Mouse (Mus musculus): ENCODE results near the gene Sipa1l1. TPM values are rescaled to one million over a fixed set of nuclear protein-coding genes. Genes with fewer than 3 reads are reported as not detected.

Sipa1l1 gene
- total and polyA plus RNA-seq, 3 experiments, result 141 to 365 (median 161) TPM

- H3K4me1 ChIP-seq (ENCODE audit: insufficient read depth, low read depth, low read length), result peaks cover 15% of the 10 kb centered on the region
- H3K9me3 ChIP-seq (replicated peaks), result no peaks in the 10 kb centered on the region
- DNase-seq (ENCODE audit: low spot score), result no peak
- no peak for ATAC-seq (ENCODE audit: extremely low read depth, insufficient number of reproducible peaks, low FRiP score, poor library complexity, severe bottlenecking)
- no peak overlapping the region for H3K4me3 ChIP-seq (ENCODE audit: low read depth, low read length)
- TF ChIP-seq TAL1 (conservative IDR thresholded peaks at IDR 0.05; ENCODE audit: low read depth, low read length), result no peak
- no peak for TF ChIP-seq CTCF (IDR thresholded peaks at IDR 0.05; ENCODE audit: low read depth, low read length)
- TF ChIP-seq POLR2AphosphoS5 (IDR thresholded peaks at IDR 0.05; ENCODE audit: insufficient replicate concordance, low read depth, low read length), result no peak
- no peak for TF ChIP-seq GATA2 (IDR thresholded peaks at IDR 0.05; ENCODE audit: borderline replicate concordance, low read depth, low read length)
- TF ChIP-seq GATA1 (IDR thresholded peaks at IDR 0.05; ENCODE audit: borderline replicate concordance, low read length), result no peak
- H3K36me3 ChIP-seq (replicated peaks), result peaks cover 89% of the 10 kb centered on the region
- no peaks in the 10 kb centered on the region for H3K27me3 ChIP-seq (ENCODE audit: insufficient read depth, low read length)
Measured at GRCm38 (mm10) chr12:82312091-82312820, 143.1 kb downstream of the Sipa1l1 start.

- Histone ChIP-seq H3K4me3 (ENCODE audit: low read depth, low read length) (no peak overlapping the region), H3K27me3 (ENCODE audit: insufficient read depth, low read length) (no peaks in the 10 kb centered on the region), H3K4me1 (ENCODE audit: insufficient read depth, low read depth, low read length) (peaks cover 13% of the 10 kb centered on the region), H3K9me3 (replicated peaks) (no peaks in the 10 kb centered on the region), H3K36me3 (replicated peaks) (peaks cover 90% of the 10 kb centered on the region)
- no peak for TF ChIP-seq POLR2AphosphoS5 (IDR thresholded peaks at IDR 0.05; ENCODE audit: insufficient replicate concordance, low read depth, low read length)
- no peak for TF ChIP-seq CTCF (IDR thresholded peaks at IDR 0.05; ENCODE audit: low read depth, low read length)
- no peak for TF ChIP-seq GATA2 (IDR thresholded peaks at IDR 0.05; ENCODE audit: borderline replicate concordance, low read depth, low read length)
- TF ChIP-seq TAL1 (conservative IDR thresholded peaks at IDR 0.05; ENCODE audit: low read depth, low read length), result no peak
- TF ChIP-seq GATA1 (IDR thresholded peaks at IDR 0.05; ENCODE audit: borderline replicate concordance, low read length), result no peak
- DNase-seq (ENCODE audit: low spot score), result no peak
- ATAC-seq (ENCODE audit: extremely low read depth, insufficient number of reproducible peaks, low FRiP score, poor library complexity, severe bottlenecking), result no peak
Measured at GRCm38 (mm10) chr12:82313091-82313490, 144.0 kb downstream of the Sipa1l1 start.

GRCm38 (mm10) chr12:82319436-82320131 lies 150.5 kb downstream of the Sipa1l1 start:
- peaks cover 21% of the 10 kb centered on the region for H3K4me1 ChIP-seq (ENCODE audit: insufficient read depth, low read depth, low read length)
- H3K27me3 ChIP-seq (ENCODE audit: insufficient read depth, low read length), result no peaks in the 10 kb centered on the region
- H3K9me3 ChIP-seq (replicated peaks), result no peaks in the 10 kb centered on the region
- DNase-seq (ENCODE audit: low spot score) (no peak), ATAC-seq (ENCODE audit: extremely low read depth, insufficient number of reproducible peaks, low FRiP score, poor library complexity, severe bottlenecking) (no peak)
- TF ChIP-seq POLR2AphosphoS5 (IDR thresholded peaks at IDR 0.05; ENCODE audit: insufficient replicate concordance, low read depth, low read length) (no peak), CTCF (IDR thresholded peaks at IDR 0.05; ENCODE audit: low read depth, low read length) (no peak), GATA2 (IDR thresholded peaks at IDR 0.05; ENCODE audit: borderline replicate concordance, low read depth, low read length) (no peak), GATA1 (IDR thresholded peaks at IDR 0.05; ENCODE audit: borderline replicate concordance, low read length) (no peak), TAL1 (conservative IDR thresholded peaks at IDR 0.05; ENCODE audit: low read depth, low read length) (no peak)
- H3K4me3 ChIP-seq (ENCODE audit: low read depth, low read length), result no peak overlapping the region
- H3K36me3 ChIP-seq (replicated peaks), result peaks cover 72% of the 10 kb centered on the region

- no peaks in the 10 kb centered on the region for H3K27me3 ChIP-seq (ENCODE audit: insufficient read depth, low read length)
- no peaks in the 10 kb centered on the region for H3K9me3 ChIP-seq (replicated peaks)
- H3K36me3 ChIP-seq (replicated peaks), result peaks cover 71% of the 10 kb centered on the region
- ATAC-seq (ENCODE audit: extremely low read depth, insufficient number of reproducible peaks, low FRiP score, poor library complexity, severe bottlenecking), result no peak
- peaks cover 25% of the 10 kb centered on the region for H3K4me1 ChIP-seq (ENCODE audit: insufficient read depth, low read depth, low read length)
- no peak for DNase-seq (ENCODE audit: low spot score)
- TF ChIP-seq GATA2 (IDR thresholded peaks at IDR 0.05; ENCODE audit: borderline replicate concordance, low read depth, low read length) (no peak), GATA1 (IDR thresholded peaks at IDR 0.05; ENCODE audit: borderline replicate concordance, low read length) (no peak), POLR2AphosphoS5 (IDR thresholded peaks at IDR 0.05; ENCODE audit: insufficient replicate concordance, low read depth, low read length) (no peak), TAL1 (conservative IDR thresholded peaks at IDR 0.05; ENCODE audit: low read depth, low read length) (no peak), CTCF (IDR thresholded peaks at IDR 0.05; ENCODE audit: low read depth, low read length) (no peak)
- H3K4me3 ChIP-seq (ENCODE audit: low read depth, low read length), result no peak overlapping the region
Measured at GRCm38 (mm10) chr12:82320204-82320603, 151.1 kb downstream of the Sipa1l1 start.

- Histone ChIP-seq H3K27me3 (ENCODE audit: insufficient read depth, low read length) (no peaks in the 10 kb centered on the region), H3K4me1 (ENCODE audit: insufficient read depth, low read depth, low read length) (peaks cover 22% of the 10 kb centered on the region), H3K36me3 (replicated peaks) (peaks cover 67% of the 10 kb centered on the region), H3K9me3 (replicated peaks) (no peaks in the 10 kb centered on the region), H3K4me3 (ENCODE audit: low read depth, low read length) (no peak overlapping the region)
- DNase-seq (ENCODE audit: low spot score) (no peak), ATAC-seq (ENCODE audit: extremely low read depth, insufficient number of reproducible peaks, low FRiP score, poor library complexity, severe bottlenecking) (no peak)
- TF ChIP-seq CTCF (IDR thresholded peaks at IDR 0.05; ENCODE audit: low read depth, low read length), result no peak
- TF ChIP-seq POLR2AphosphoS5 (IDR thresholded peaks at IDR 0.05; ENCODE audit: insufficient replicate concordance, low read depth, low read length), result no peak
- no peak for TF ChIP-seq GATA2 (IDR thresholded peaks at IDR 0.05; ENCODE audit: borderline replicate concordance, low read depth, low read length)
- TF ChIP-seq GATA1 (IDR thresholded peaks at IDR 0.05; ENCODE audit: borderline replicate concordance, low read length), result no peak
- no peak for TF ChIP-seq TAL1 (conservative IDR thresholded peaks at IDR 0.05; ENCODE audit: low read depth, low read length)
Measured at GRCm38 (mm10) chr12:82321397-82321796, 152.3 kb downstream of the Sipa1l1 start.

- H3K36me3 ChIP-seq (replicated peaks), result peaks cover 67% of the 10 kb centered on the region
- DNase-seq (ENCODE audit: low spot score) (no peak), ATAC-seq (ENCODE audit: extremely low read depth, insufficient number of reproducible peaks, low FRiP score, poor library complexity, severe bottlenecking) (no peak)
- H3K27me3 ChIP-seq (ENCODE audit: insufficient read depth, low read length), result no peaks in the 10 kb centered on the region
- no peak overlapping the region for H3K4me3 ChIP-seq (ENCODE audit: low read depth, low read length)
- H3K9me3 ChIP-seq (replicated peaks), result no peaks in the 10 kb centered on the region
- TF ChIP-seq GATA1 (IDR thresholded peaks at IDR 0.05; ENCODE audit: borderline replicate concordance, low read length) (no peak), CTCF (IDR thresholded peaks at IDR 0.05; ENCODE audit: low read depth, low read length) (no peak), TAL1 (conservative IDR thresholded peaks at IDR 0.05; ENCODE audit: low read depth, low read length) (no peak), POLR2AphosphoS5 (IDR thresholded peaks at IDR 0.05; ENCODE audit: insufficient replicate concordance, low read depth, low read length) (no peak), GATA2 (IDR thresholded peaks at IDR 0.05; ENCODE audit: borderline replicate concordance, low read depth, low read length) (no peak)
- H3K4me1 ChIP-seq (ENCODE audit: insufficient read depth, low read depth, low read length), result peaks cover 22% of the 10 kb centered on the region
Measured at GRCm38 (mm10) chr12:82321855-82322254, 152.7 kb downstream of the Sipa1l1 start.

Data from G1E (cell line).